ENCODE assay signal across 16 mouse cellular contexts in genomic region chr14:100111735-100112134, GRCm38 (mm10).
A peak's percentile ranks its signal among the peaks of the same experiment; 100 is the strongest.
DNase-seq lines count a peak whose midpoint lies in the region; ATAC-seq lines count a peak whose summit lies in the region.
"Had no signal": no experiment of that assay in that cellular context is flagged by ENCODE, and none has a peak within 500 bp of the region (broad histone marks: within the 10 kb centered on the region; RNA-seq: fewer than 3 reads in every experiment).

No protein-coding gene starts in this region.

- no peak for DNase-seq in kidney, postnatal 10 days
- DNase-seq in ZHBTc4 (ENCODE audit: low read depth, low spot score): peak; percentile 40
- peak; percentile 31 for DNase-seq in forelimb bud, embryonic 11.5 days (ENCODE audit: low read depth, low spot score)
- no peak for DNase-seq in liver, embryonic 11.5 days (ENCODE audit: low spot score)
- DNase-seq in cerebellum, adult 9-11 months: no peak
- DNase-seq in testis, postnatal 10 days (ENCODE audit: low spot score): no peak
- no peak for DNase-seq in left cerebral cortex, postnatal 14 days (ENCODE audit: low spot score in 2 of 2)
- DNase-seq: adrenal gland, adult 2 months; gastrocnemius, postnatal 36 days; heart, postnatal 14 days; kidney, postnatal 36 days; liver, embryonic 13.5 days had no signal

- H3K27ac ChIP-seq in kidney, embryonic 15.5 days: no peak overlapping the region
- no peak overlapping the region for H3K27ac ChIP-seq in liver, embryonic 11.5 days (ENCODE audit: low read depth, low read length)
- H3K27ac ChIP-seq: left cerebral cortex, adult 2 months; liver, embryonic 13.5 days had no signal

- H3K9ac ChIP-seq in kidney, embryonic 15.5 days: no peak overlapping the region
- no peak overlapping the region for H3K9ac ChIP-seq in liver, embryonic 11.5 days (ENCODE audit: low read depth, low read length)
- H3K9ac ChIP-seq: liver, embryonic 13.5 days had no signal

- peaks cover 12% of the 10 kb centered on the region for H3K4me1 ChIP-seq in kidney, embryonic 15.5 days
- H3K4me1 ChIP-seq in liver, embryonic 11.5 days (replicated peaks; ENCODE audit: control insufficient read depth, insufficient read depth, low read length): 0 out of 2 replicates have a peak, but pooled peaks cover 2% of the 10 kb centered on the region
- H3K4me1 ChIP-seq: liver, embryonic 13.5 days had no signal

- no peak overlapping the region for H3K4me3 ChIP-seq in kidney, embryonic 15.5 days (replicated peaks)
- H3K4me3 ChIP-seq in liver, embryonic 11.5 days (ENCODE audit: low read depth, low read length): no peak overlapping the region
- H3K4me3 ChIP-seq: left cerebral cortex, adult 2 months; liver, embryonic 13.5 days; myocyte had no signal

- WGBS in kidney, embryonic 15.5 days: 4% methylated on average over 1 of the region's 1 CpGs
- WGBS in liver, embryonic 11.5 days: 14% methylated on average over 1 of the region's 1 CpGs

- H3K4me2 ChIP-seq in kidney, embryonic 15.5 days: no peak overlapping the region
- no peak overlapping the region for H3K4me2 ChIP-seq in liver, embryonic 11.5 days
- H3K4me2 ChIP-seq: liver, embryonic 13.5 days had no signal

- intact Hi-C loops in left cerebral cortex, postnatal 14 days (cut with DNase I): no loop called here

- no peaks in the 10 kb centered on the region for H3K36me3 ChIP-seq in kidney, embryonic 15.5 days
- H3K36me3 ChIP-seq in liver, embryonic 11.5 days (ENCODE audit: control insufficient read depth, insufficient read depth, low read length): no peaks in the 10 kb centered on the region
- H3K36me3 ChIP-seq: liver, embryonic 13.5 days had no signal

- no peaks in the 10 kb centered on the region for H3K27me3 ChIP-seq in kidney, embryonic 15.5 days
- no peaks in the 10 kb centered on the region for H3K27me3 ChIP-seq in liver, embryonic 11.5 days (replicated peaks; ENCODE audit: control insufficient read depth, insufficient read depth, low read length)
- H3K27me3 ChIP-seq: liver, embryonic 13.5 days had no signal

- peak; percentile 75; the same call in 1 of the 2 replicates for ATAC-seq in kidney, embryonic 15.5 days (replicated peaks; ENCODE audit: low FRiP score)
- peak; percentile 62; the same call in 1 of the 2 replicates for ATAC-seq in liver, embryonic 11.5 days (replicated peaks; ENCODE audit: low FRiP score)
- ATAC-seq: forebrain, embryonic 14.5 days had no signal

- no peaks in the 10 kb centered on the region for H3K9me3 ChIP-seq in kidney, embryonic 15.5 days (replicated peaks)
- H3K9me3 ChIP-seq in liver, embryonic 11.5 days (ENCODE audit: control insufficient read depth, low read length): no peaks in the 10 kb centered on the region
- H3K9me3 ChIP-seq: liver, embryonic 13.5 days had no signal

Comparison
In these comparisons a context has a peak if more than half of its experiments do, and no peak if none do; other contexts are left out.
1. DNase-seq: peak in ZHBTc4 (single experiment) and forelimb bud, embryonic 11.5 days (single experiment); none in kidney, postnatal 10 days (single experiment), liver, embryonic 11.5 days (single experiment), cerebellum, adult 9-11 months (single experiment), testis, postnatal 10 days (single experiment) and left cerebral cortex, postnatal 14 days (0 of 2).